Mouse (Mus musculus): ENCODE measurements at regions not wholly inside any gene's neighbourhood (a gene's known extent, or its start where the extent isn't known, plus 50 kb on each side); places are given as distances from the start of the nearest gene placed in this dataset.

- DNase-seq (ENCODE audit: low spot score in 2 of 2), result no peak
Measured at GRCm38 (mm10) chr2:51014232-51014631, 134.7 kb downstream of the Rnd3 start.

- DNase-seq (ENCODE audit: low spot score in 2 of 2), result no peak
Measured at GRCm38 (mm10) chr2:51013090-51013489, 135.8 kb downstream of the Rnd3 start.

GRCm38 (mm10) chr2:51008251-51008533, 140.7 kb downstream of the Rnd3 start:
- DNase-seq (ENCODE audit: low spot score in 2 of 2), result no peak

- DNase-seq (ENCODE audit: low spot score in 2 of 2), result no peak
Measured at GRCm38 (mm10) chr2:51007409-51008250, 141.3 kb downstream of the Rnd3 start.

- DNase-seq (ENCODE audit: low spot score in 2 of 2), result no peak
Measured at GRCm38 (mm10) chr2:51006818-51007217, 142.1 kb downstream of the Rnd3 start.

GRCm38 (mm10) chr2:51001548-51001947, 147.4 kb downstream of the Rnd3 start:
- no peak for DNase-seq (ENCODE audit: low spot score in 2 of 2)

GRCm38 (mm10) chr2:50983883-50984410, 165.0 kb downstream of the Rnd3 start:
- DNase-seq (ENCODE audit: low spot score in 2 of 2), result no peak

GRCm38 (mm10) chr2:50982571-50982970, 166.3 kb downstream of the Rnd3 start:
- DNase-seq (ENCODE audit: low spot score in 2 of 2), result no peak

- DNase-seq (ENCODE audit: low spot score in 2 of 2), result no peak
Measured at GRCm38 (mm10) chr2:50978356-50978755, 170.6 kb downstream of the Rnd3 start.

- peak; percentile 32 to 36 for DNase-seq (ENCODE audit: low spot score in 2 of 2)
Measured at GRCm38 (mm10) chr2:50971131-50971825, 177.6 kb downstream of the Rnd3 start.

GRCm38 (mm10) chr2:50968382-50968781, 180.5 kb downstream of the Rnd3 start:
- no peak for DNase-seq (ENCODE audit: low spot score in 2 of 2)

- no peak for DNase-seq (ENCODE audit: low spot score in 2 of 2)
Measured at GRCm38 (mm10) chr2:50967826-50968225, 181.1 kb downstream of the Rnd3 start.

- no peak for DNase-seq (ENCODE audit: low spot score in 2 of 2)
Measured at GRCm38 (mm10) chr2:50967133-50967532, 181.8 kb downstream of the Rnd3 start.

GRCm38 (mm10) chr2:50965485-50966017, 183.4 kb downstream of the Rnd3 start:
- DNase-seq (ENCODE audit: low spot score in 2 of 2), result no peak

- no peak for DNase-seq (ENCODE audit: low spot score in 2 of 2)
Measured at GRCm38 (mm10) chr2:50964062-50964461, 184.8 kb downstream of the Rnd3 start.

- no peak for DNase-seq (ENCODE audit: low spot score in 2 of 2)
Measured at GRCm38 (mm10) chr2:50961049-50961448, 187.9 kb downstream of the Rnd3 start.

- DNase-seq (ENCODE audit: low spot score in 2 of 2), result no peak
Measured at GRCm38 (mm10) chr2:50959323-50959722, 189.6 kb downstream of the Rnd3 start.

- DNase-seq (ENCODE audit: low spot score in 2 of 2), result no peak
Measured at GRCm38 (mm10) chr2:50954361-50955066, 194.4 kb downstream of the Rnd3 start.

GRCm38 (mm10) chr2:50951027-50951426, 197.9 kb downstream of the Rnd3 start:
- no peak for DNase-seq (ENCODE audit: low spot score in 2 of 2)

GRCm38 (mm10) chr2:50949717-50950116, 199.2 kb downstream of the Rnd3 start:
- no peak for DNase-seq (ENCODE audit: low spot score in 2 of 2)

- no peak for DNase-seq (ENCODE audit: low spot score in 2 of 2)
Measured at GRCm38 (mm10) chr2:50945526-50945925, 203.4 kb downstream of the Rnd3 start.

GRCm38 (mm10) chr2:50943180-50943579, 205.7 kb downstream of the Rnd3 start:
- no peak for DNase-seq (ENCODE audit: low spot score in 2 of 2)

Measured in right cerebral cortex, postnatal 36 days (tissue).